Mouse (Mus musculus): Measurements from ENCODE around the gene Taar5.

GRCm38 (mm10) chr10:23977958-23978357, 7.5 kb downstream of the Taar5 start:
- TF ChIP-seq CTCF (IDR thresholded peaks at IDR 0.05; ENCODE audit: insufficient read depth, low read length) (no peak), POLR2A (IDR thresholded peaks at IDR 0.05; ENCODE audit: borderline replicate concordance, extremely low read depth, low read depth, low read length) (no peak)
